Mouse (Mus musculus): ENCODE measurements at regions not wholly inside any gene's neighbourhood (a gene's known extent, or its start where the extent isn't known, plus 50 kb on each side); places are given as distances from the start of the nearest gene placed in this dataset.

DNA sequence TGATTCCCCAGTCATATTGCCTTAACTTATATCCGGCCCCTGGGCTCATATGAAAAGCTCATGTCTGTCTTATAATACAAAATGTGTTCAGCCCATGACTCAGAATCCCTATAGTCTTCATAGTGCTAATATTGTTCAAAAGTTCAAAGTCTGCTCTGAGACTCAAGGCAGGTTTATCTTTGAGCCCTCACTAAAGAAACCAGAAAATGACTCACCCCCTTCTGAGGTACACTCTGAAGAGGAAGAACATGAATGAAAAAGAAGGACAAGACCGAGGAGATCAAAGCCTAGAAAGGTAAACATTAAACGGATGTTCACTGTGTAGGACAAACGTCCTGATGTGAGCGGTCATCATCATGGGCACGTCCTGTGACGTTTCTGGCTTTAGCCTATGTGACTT lies 145.1 kb upstream of the Id4 start:
- DNase-seq = no peak

DNA sequence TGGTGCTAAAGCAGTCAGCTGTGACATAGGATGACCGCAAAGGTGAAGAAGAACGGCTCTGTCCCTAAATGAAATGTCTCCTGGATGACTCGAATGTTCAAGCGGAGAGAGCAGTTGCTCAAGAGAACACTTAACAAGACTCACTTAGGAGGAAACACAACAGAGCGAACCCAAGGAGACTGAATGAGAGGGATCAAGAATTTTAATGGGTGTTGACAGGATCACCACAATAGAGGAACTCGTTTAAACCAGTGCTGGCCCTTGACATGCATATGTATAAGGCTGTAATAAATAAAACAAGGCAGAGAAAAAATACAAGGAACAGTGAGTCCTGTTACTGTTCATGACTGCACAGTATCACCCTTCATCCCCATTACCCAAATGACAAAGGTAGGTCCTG lies 134.4 kb upstream of the Id4 start:
- DNase-seq = no peak

DNA sequence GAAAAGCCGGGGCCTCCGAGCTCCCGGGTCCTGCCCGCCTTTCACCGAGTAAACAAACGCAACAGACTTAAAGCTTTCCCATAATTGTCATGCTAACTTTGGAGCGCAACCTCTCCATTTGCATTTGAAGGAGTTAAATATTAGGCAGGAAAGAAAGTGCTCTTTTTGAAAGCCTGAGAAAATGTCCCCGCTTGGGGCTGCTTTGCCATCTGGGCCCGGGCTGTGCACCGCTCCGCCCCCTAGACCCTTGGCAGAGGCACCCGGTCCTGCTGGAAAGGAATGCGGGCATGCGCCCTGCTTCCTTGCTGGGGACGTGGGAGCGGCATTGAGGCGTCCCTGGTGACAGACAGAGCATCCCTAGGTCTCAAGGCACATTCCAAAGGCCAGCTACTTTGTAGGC lies 130.3 kb upstream of the Id4 start:
- peak; percentile 13 for DNase-seq

DNA sequence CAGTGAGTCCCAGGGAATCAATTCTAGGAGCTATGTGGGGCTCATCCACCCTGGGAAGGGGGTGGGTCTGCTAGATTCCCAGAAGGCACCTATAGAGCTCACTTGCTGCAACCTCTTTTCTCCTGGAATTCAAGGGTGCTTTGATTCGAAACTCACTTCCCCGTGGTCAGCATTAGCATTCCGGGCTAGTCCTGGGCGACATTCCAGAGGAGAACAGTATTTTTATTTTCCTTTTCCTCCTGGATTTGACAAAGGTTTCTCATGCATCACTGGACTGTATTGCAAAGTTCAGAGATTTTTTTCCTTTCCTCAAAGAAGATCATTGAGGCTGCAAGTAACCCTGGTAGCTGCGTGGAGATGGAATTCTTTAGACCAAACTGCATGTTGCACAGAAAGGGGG lies 129.3 kb upstream of the Id4 start:
- no peak for DNase-seq

DNA sequence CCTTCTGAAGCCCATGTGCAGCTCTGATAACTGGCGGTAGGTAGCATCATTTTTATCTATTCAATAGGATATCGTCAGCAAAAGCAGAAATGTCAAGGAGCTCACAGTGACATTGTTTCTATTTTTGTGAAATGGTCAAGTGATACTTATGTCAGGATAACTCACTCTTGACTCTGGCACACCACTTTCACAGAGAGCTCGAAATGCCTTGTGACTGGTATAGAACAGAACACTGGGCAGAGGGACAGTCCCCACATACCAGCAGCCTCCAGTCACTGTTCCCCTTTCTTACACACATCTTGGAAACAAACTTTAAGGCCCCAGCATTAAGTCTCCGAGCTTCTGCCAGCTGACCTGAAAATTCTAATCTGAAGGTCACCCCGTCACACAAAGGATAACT lies 115.1 kb upstream of the Id4 start:
- DNase-seq = no peak

DNA sequence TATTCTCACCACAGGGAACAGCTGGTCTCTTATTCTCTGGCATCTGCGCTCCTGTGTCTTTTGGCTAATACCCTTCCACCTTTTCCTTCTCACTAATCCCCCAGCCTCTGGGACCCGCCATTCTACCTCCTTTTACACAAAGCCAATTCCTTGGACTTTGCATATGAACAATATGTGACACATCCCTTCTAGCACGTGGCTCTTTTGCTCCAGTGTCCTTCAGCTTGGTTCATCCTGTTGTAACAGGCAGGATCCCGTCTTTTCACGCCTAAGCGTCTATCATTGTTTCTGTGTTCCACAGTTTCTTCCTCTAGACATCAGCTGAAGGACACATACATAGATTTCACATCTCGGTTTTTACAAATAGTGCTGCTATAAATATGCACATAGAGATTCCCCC lies 114.0 kb upstream of the Id4 start:
- DNase-seq = no peak

DNA sequence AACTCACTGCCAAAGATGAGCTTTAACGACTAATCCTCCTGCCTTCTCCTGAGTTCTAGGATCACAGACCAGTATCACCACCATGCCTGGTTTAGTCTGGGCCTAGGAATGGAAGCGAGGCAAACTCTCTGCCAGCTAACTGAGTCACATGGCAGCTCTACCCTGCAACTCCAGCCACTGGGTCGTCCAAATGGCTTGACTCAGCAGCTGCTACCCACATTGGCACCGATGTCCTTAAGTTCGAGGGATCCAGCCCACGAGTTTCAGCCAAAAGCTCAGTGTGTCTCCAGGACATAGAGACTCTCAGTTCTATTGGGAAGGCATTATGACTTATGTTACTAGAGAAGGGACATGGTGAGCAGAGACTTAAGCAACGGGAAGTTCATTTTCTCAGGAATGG lies 107.8 kb upstream of the Id4 start:
- DNase-seq = peak; percentile 14

DNA sequence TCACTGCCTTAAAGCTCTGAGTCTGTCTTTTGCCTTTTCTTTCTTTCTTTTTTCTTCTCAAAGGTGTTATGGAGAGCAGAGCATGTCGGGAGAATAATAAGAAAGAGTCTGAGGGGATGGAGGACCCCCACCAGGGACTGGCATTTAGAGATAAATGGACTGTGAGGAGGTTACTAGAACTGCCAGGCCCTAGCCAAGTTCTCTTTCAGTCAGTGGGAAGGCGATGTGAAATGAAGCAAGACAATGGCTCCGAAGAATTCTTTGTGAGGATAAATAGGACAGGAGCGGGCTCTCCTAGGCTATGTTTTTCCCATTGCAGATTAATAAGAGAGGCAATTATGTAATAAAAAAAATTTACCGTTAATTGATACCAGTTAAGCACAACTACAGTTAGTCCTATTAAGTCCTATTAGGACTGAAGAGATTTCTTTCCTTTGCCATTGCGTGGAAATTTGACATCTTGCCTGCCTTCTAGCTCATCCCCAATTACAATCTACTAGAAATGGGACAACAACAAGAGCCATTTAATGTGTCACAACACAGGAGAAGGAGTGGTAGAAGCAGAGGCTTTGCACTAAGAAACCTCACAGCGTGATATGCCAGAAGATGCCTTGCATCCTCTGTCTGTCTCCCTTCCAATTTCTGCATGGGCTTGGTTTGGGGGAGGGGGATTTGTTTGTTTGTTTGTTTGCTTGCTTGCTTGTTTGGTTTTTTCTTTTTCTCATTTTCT lies 107.2 kb upstream of the Id4 start:
- no peak for DNase-seq

DNA sequence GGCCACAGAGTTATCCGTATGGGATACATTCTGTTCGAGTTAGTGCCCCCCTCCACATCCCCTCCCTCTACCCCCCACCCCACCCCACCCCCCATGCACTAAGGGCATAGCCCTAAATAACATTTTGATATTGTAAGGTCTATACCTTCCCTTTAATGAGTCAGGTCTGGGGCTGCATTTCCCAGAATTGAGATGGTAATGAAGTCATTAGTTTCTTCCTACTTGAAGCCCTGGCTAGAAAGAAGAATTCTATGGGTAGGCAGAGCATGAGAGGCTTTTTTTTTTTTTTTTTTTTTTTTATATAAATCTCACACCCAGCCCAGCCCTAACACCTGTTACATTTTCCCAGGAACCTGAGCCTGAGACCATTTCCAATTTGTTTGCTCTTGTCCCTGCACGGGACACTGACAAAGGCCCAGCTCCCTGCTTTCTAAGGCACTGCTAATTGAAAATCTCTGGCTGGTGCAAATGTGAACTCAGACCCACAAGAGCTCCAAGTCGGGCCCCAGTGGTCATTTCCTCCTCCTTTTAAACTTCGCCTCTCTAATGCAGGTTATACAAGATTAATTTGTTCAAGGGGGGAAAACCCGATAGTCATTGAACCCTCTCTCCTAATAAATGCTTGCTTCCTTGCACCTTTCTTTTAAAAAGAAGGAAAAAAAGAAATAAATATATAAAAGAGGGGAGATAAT lies 106.5 kb upstream of the Id4 start:
- no peak for DNase-seq

DNA sequence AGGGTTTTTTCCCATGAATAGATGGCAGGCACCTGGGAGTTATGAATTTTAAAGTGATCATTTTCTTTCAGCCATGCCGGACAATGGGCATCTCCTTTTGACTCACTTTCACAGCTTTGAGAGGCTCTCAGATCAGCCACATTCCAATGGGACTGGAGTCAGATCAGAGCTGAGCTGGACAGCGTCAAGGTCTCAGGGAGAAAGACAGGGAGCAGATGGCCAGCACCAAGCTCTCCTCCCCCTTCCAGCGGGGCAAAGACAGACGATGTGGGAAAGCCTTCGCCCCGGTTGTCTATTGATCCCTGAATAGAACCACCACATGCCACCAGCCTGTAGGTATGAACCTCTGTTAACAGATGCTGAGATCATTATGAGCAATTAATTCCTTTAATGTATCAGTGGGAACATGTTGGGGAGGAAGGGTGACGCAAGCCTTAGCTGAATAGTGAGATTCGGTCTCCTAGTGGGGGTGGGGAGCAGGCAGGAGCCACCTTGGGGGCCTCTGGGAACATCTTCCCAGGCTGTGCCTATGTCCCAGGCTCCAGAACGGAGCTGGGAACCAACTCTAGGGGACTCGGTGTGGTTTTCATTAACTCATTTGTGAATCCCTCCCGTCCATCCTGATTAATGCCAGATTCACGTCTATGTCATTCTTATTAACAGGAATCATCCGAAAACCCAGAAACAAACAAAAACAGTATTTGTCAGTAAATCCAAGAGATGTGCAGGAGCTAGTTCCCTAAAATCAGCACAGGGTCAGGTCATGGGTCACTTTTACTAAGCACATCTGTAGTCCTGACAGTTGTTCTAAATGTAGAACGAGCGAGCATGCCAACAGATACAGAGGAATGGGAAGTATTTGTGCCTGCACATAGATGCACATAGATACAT lies 101.8 kb upstream of the Id4 start:
- no peak for DNase-seq

DNA sequence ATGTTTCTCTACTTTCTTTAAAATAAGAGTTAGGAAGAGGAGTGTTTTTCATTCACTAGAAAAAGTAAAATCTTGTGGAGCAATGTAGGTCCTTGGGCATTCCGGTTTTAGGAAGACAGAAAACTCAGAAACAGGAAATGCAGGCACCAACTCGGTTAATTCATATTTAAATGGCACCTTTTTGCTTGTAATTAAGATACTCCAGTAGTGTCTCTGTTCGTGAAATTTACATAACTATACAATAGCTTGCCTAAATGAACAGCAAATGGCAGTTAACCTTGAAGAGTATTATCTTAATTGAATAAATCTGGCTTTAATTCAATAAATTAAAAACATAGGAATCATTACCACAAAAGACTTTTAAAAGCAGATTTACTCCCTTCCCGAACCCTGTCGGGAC lies 100.9 kb upstream of the Id4 start:
- DNase-seq = no peak

DNA sequence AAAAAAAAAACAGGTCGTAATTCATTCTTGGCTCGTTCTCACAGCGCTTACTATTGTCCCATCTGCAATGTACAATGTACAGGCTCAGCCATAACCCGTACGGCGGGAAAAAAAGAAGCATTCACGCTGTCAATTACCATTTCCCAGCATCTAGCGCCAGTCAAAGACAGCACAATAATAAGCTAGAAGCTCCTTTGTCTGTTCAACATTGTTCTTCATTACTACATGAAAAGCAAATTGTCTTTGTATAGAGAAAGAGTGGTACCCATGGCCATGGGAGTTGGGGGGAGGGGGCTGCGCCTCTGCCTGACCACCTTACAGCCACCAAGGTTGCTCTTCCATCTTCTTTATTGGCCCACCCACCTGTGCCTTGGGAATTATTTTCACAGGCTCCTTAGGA lies 99.7 kb upstream of the Id4 start:
- no peak for DNase-seq

DNA sequence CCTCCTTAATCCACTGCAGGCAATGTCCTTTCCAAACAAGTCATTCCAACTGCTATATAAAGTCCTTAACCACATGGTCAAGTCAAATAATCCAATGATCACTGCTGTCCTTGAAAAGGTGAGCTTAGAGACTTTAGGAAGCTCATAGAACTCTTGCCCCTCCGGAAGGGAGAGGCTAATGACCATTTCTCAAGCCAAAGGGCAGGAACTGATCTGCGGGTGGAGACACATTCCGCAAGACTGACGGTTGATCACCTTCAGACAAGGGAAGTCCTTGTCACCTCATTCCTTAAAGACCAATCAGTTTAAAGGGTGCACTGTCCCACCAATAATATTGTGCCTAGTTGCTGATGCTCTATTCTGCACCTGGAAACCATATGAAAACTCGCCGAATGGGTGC lies 96.4 kb upstream of the Id4 start:
- no peak for DNase-seq

DNA sequence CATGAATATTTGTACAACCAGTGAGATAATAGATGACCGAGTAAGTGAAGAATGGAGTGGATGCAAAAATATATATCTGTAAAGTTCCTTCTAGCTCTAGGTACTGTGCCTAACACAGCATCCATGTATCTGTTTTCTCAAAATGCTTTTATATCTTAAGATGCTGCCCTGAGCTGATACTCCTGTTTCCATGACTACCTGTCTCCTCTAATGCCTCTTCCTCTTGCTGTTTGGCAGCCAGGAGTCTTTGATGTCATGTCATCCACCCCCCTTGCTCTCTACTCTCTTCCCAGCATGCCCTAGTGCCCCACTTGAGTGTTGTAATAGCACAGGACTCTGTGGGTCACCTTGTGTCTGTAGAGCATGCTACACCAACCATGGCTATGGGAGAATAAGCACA lies 95.2 kb upstream of the Id4 start:
- DNase-seq = no peak

DNA sequence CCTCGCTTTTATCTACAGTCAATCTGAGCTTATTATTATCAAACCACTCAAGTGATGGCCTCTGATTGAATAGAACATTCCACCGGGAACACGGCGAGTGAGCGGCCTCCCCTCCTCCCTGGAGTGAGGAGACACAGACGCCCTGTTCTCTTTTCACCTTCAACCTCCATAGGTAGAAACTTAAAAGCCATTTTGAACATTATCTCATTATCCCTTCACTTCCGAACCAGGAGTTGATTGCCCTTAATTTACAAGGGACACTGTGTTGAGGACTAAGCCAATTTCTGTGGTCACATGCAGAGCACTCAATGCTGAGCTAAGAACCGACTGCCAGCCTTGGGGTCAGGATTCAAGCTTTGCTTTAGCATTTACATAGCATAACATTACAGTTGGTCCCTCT lies 93.1 kb upstream of the Id4 start:
- DNase-seq = no peak

DNA sequence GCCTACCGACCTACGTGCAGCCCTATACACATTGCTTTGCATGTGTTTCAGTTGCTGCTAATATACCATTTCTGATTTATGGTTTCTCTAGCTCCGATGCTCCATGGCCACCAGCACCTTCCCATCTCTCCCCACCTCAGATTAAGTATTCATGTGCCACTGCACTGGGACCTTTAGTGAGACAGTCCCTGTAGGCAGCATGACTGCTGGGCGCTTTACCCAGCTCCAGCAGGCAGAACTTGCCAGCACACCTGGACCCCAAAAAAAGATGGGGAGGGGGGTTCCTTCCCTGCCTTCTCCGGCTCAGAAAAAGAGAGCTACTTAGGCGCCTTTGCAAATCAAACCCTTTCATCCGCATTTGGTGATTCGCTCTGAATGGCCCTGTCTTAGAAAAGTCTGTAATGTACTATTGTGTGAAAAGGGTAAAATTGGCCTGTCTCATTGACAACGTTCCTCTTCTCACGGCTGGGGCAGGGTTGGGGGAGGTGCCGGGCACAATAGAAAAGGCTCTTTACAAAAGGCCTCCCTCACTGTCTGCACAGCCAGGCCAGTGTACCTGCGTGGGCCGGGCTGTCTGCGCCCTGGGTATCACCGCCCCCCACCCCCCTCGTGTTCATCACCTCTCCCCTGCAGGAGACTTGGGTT lies 89.6 kb upstream of the Id4 start:
- DNase-seq = no peak

DNA sequence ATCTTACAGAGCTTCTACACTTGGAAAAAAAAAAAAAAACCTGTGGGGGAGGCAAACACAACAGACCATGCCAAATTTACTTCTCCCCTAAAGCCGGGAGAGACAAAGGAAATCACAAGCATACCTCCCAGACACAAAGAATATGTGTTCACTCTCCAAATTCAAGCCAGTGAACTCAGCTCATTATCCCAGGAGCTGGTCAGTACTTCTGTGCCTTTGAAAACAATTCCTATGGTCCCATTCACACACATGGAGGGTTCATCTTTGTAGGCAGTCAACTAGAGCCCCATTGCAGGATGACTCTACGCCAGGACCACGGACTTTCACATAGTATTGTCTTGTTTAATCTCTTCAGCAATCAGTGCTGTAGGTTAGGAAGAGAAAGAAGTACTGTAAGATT lies 89.0 kb upstream of the Id4 start:
- DNase-seq = no peak

DNA sequence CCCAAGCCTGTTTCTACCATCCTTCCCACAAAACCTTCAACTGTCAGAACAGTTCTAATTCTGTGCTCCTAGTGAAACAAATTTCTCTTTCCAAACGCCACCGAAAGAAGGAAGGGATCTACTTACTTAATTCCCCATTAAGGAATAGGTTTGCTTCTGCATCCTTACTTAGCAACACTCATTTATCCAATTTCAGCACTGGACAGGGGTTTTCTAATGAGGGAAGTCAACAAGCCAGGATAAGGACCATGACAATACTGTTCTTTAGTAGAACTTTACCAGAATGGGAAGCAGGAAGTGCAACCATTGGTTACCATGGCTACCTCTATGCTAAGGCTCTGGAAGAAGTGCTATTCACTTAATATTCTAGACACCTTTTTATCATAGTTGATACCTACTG lies 68.6 kb upstream of the Id4 start:
- no peak for DNase-seq

DNA sequence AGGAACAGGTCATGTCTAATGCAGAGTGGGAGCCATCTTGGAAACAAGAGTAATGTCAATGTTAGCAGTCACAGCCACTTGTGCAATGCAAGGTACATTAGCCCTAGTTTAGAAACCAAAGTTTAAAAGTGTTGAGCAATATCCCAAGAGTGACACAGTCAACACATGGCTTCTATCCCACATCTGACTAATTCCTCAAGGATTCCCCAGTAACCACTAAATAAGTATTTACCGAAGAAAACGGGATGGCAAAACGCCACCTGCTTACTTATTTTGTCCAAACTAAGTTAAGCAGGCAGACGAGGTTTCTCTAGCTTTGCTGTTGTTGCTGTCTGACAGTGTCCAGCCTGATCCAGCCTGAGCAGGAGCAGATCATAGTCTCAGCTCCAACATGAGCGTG lies 67.1 kb upstream of the Id4 start:
- DNase-seq = no peak

DNA sequence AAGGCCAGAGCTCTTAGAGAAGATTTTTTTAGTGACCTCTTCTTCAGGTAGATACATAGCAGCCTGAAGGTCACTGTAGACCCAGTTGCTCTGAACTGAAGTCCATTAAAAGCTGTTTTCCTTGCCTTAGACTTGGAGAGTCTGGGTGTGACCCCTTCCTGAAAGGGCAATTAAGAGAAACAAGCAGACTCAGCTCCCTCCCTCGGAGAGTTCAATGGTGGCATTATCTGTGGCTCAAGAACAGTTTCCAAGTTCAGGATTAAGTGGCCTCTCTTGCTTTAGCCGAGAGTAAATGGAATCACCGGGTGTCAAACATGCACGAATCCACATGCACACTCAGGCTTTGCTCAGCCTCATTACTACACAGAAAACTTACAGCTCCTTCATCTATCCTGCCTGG lies 53.2 kb upstream of the Id4 start:
- no peak for DNase-seq
